Mouse (Mus musculus): ENCODE measurements at regions not wholly inside any gene's neighbourhood (a gene's known extent, or its start where the extent isn't known, plus 50 kb on each side); places are given as distances from the start of the nearest gene placed in this dataset.

- no peak overlapping the region for H3K27ac ChIP-seq
- no peak overlapping the region for H3K9ac ChIP-seq (ENCODE audit: low read depth, low read length)
- no peak overlapping the region for H3K4me3 ChIP-seq (replicated peaks; ENCODE audit: low read depth, low read length)
- no peaks in the 10 kb centered on the region for H3K27me3 ChIP-seq (ENCODE audit: insufficient read depth, low read length)
- no peak for TF ChIP-seq CTCF (IDR thresholded peaks at IDR 0.05; ENCODE audit: low read depth)
- no peak overlapping the region for H3K4me2 ChIP-seq (ENCODE audit: low read length)
- H3K36me3 ChIP-seq (ENCODE audit: insufficient read depth, low read length): no peaks in the 10 kb centered on the region
- no peaks in the 10 kb centered on the region for H3K4me1 ChIP-seq (replicated peaks; ENCODE audit: insufficient read depth, low read length)
- no peaks in the 10 kb centered on the region for H3K9me3 ChIP-seq (replicated peaks; ENCODE audit: low read length)
- ATAC-seq (replicated peaks; ENCODE audit: low FRiP score, low read depth): no peak
- DNase-seq (ENCODE audit: low spot score): no peak
- 85% methylated on average over 6 of the region's 6 CpGs for whole genome bisulfite sequencing
These were observed 133.9 kb downstream of the Setd4 start for GRCm38 (mm10) chr16:93469957-93470356.

- TF ChIP-seq CTCF (IDR thresholded peaks at IDR 0.05; ENCODE audit: low read depth): no peak
- Histone ChIP-seq H3K27me3 (ENCODE audit: insufficient read depth, low read length) (no peaks in the 10 kb centered on the region), H3K4me3 (replicated peaks; ENCODE audit: low read depth, low read length) (no peak overlapping the region), H3K4me2 (ENCODE audit: low read length) (no peak overlapping the region), H3K27ac (no peak overlapping the region), H3K9ac (ENCODE audit: low read depth, low read length) (no peak overlapping the region), H3K9me3 (replicated peaks; ENCODE audit: low read length) (no peaks in the 10 kb centered on the region), H3K36me3 (ENCODE audit: insufficient read depth, low read length) (no peaks in the 10 kb centered on the region), H3K4me1 (replicated peaks; ENCODE audit: insufficient read depth, low read length) (peaks cover 4% of the 10 kb centered on the region; the same call in 1 of the 2 replicates)
- ATAC-seq (replicated peaks; ENCODE audit: low FRiP score, low read depth) (no peak), DNase-seq (ENCODE audit: low spot score) (no peak)
- WGBS: 79% methylated on average over 5 of the region's 5 CpGs
These were observed 138.1 kb downstream of the Setd4 start for GRCm38 (mm10) chr16:93465741-93466140.

- 64% methylated on average over 2 of the region's 2 CpGs for WGBS
- H3K4me1 ChIP-seq (replicated peaks; ENCODE audit: insufficient read depth, low read length): peaks cover 4% of the 10 kb centered on the region; the same call in 1 of the 2 replicates
- no peak for TF ChIP-seq CTCF (IDR thresholded peaks at IDR 0.05; ENCODE audit: low read depth)
- no peaks in the 10 kb centered on the region for H3K9me3 ChIP-seq (replicated peaks; ENCODE audit: low read length)
- no peak overlapping the region for H3K9ac ChIP-seq (ENCODE audit: low read depth, low read length)
- H3K4me3 ChIP-seq (replicated peaks; ENCODE audit: low read depth, low read length): no peak overlapping the region
- no peak for DNase-seq (ENCODE audit: low spot score)
- H3K4me2 ChIP-seq (ENCODE audit: low read length): no peak overlapping the region
- no peak overlapping the region for H3K27ac ChIP-seq
- no peak for ATAC-seq (replicated peaks; ENCODE audit: low FRiP score, low read depth)
- no peaks in the 10 kb centered on the region for H3K36me3 ChIP-seq (ENCODE audit: insufficient read depth, low read length)
- H3K27me3 ChIP-seq (ENCODE audit: insufficient read depth, low read length): no peaks in the 10 kb centered on the region
These were observed 139.0 kb downstream of the Setd4 start for GRCm38 (mm10) chr16:93464898-93465297.

GRCm38 (mm10) chr16:93463405-93463804, 140.5 kb downstream of the Setd4 start:
- H3K9ac ChIP-seq (ENCODE audit: low read depth, low read length): no peak overlapping the region
- H3K27ac ChIP-seq: no peak overlapping the region
- no peak overlapping the region for H3K4me3 ChIP-seq (replicated peaks; ENCODE audit: low read depth, low read length)
- H3K4me1 ChIP-seq (replicated peaks; ENCODE audit: insufficient read depth, low read length): peaks cover 4% of the 10 kb centered on the region; the same call in 1 of the 2 replicates
- no peak for TF ChIP-seq CTCF (IDR thresholded peaks at IDR 0.05; ENCODE audit: low read depth)
- no peaks in the 10 kb centered on the region for H3K27me3 ChIP-seq (ENCODE audit: insufficient read depth, low read length)
- no peaks in the 10 kb centered on the region for H3K36me3 ChIP-seq (ENCODE audit: insufficient read depth, low read length)
- 88% methylated on average over 13 of the region's 13 CpGs for WGBS
- H3K4me2 ChIP-seq (ENCODE audit: low read length): no peak overlapping the region
- ATAC-seq (replicated peaks; ENCODE audit: low FRiP score, low read depth) (no peak), DNase-seq (ENCODE audit: low spot score) (no peak)
- H3K9me3 ChIP-seq (replicated peaks; ENCODE audit: low read length): no peaks in the 10 kb centered on the region

- Histone ChIP-seq H3K4me2 (ENCODE audit: low read length) (0 out of 2 replicates have a peak overlapping the region, but pooled peaks have one; percentile 18), H3K36me3 (ENCODE audit: insufficient read depth, low read length) (no peaks in the 10 kb centered on the region), H3K9me3 (replicated peaks; ENCODE audit: low read length) (no peaks in the 10 kb centered on the region), H3K27me3 (ENCODE audit: insufficient read depth, low read length) (no peaks in the 10 kb centered on the region; the same call in 1 of the 2 replicates), H3K9ac (ENCODE audit: low read depth, low read length) (no peak overlapping the region), H3K4me1 (replicated peaks; ENCODE audit: insufficient read depth, low read length) (peaks cover 4% of the 10 kb centered on the region; the same call in 1 of the 2 replicates), H3K27ac (no peak overlapping the region), H3K4me3 (replicated peaks; ENCODE audit: low read depth, low read length) (no peak overlapping the region)
- 13% methylated on average over 8 of the region's 8 CpGs for WGBS
- ATAC-seq (replicated peaks; ENCODE audit: low FRiP score, low read depth): no peak
- TF ChIP-seq CTCF (IDR thresholded peaks at IDR 0.05; ENCODE audit: low read depth): no peak
- DNase-seq (ENCODE audit: low spot score): peak; percentile 41
These were observed 141.6 kb downstream of the Setd4 start for GRCm38 (mm10) chr16:93462286-93462610.

- peak; percentile 57 for DNase-seq (ENCODE audit: low spot score)
- no peak overlapping the region for H3K27ac ChIP-seq
- peak overlapping the region; percentile 18; the same call in 1 of the 2 replicates for H3K4me2 ChIP-seq (ENCODE audit: low read length)
- no peaks in the 10 kb centered on the region for H3K9me3 ChIP-seq (replicated peaks; ENCODE audit: low read length)
- no peak for TF ChIP-seq CTCF (IDR thresholded peaks at IDR 0.05; ENCODE audit: low read depth)
- no peak overlapping the region for H3K9ac ChIP-seq (ENCODE audit: low read depth, low read length)
- H3K4me3 ChIP-seq (replicated peaks; ENCODE audit: low read depth, low read length): no peak overlapping the region
- WGBS: 46% methylated on average over 27 of the region's 27 CpGs
- H3K27me3 ChIP-seq (ENCODE audit: insufficient read depth, low read length): no peaks in the 10 kb centered on the region; the same call in 1 of the 2 replicates
- peaks cover 4% of the 10 kb centered on the region; the same call in 1 of the 2 replicates for H3K4me1 ChIP-seq (replicated peaks; ENCODE audit: insufficient read depth, low read length)
- H3K36me3 ChIP-seq (ENCODE audit: insufficient read depth, low read length): no peaks in the 10 kb centered on the region
- no peak for ATAC-seq (replicated peaks; ENCODE audit: low FRiP score, low read depth)
These were observed 142.2 kb downstream of the Setd4 start for GRCm38 (mm10) chr16:93461406-93462285.

Data from kidney, postnatal 0 days (tissue).